Mouse (Mus musculus) left cerebral cortex, postnatal 4 days (tissue): ENCODE measurements around the gene Fam117a. TPM values are rescaled to one million over a fixed set of nuclear protein-coding genes. Genes with fewer than 3 reads are reported as not detected.

Source experiments
- DNase-seq: peaks from one replicate; pipeline ENCODE4 v3.0.0-alpha.2; 2022
- intact Hi-C: fragments of 180-260 bp; cut with DNase I; formaldehyde crosslinking; loops from one replicate; pipeline ENCODE4 v1.15.1; 2025
- total RNA-seq, 2 experiments: library from RNA; stranded (reverse); gene quantifications; 2 replicates each; pipeline ENCODE4 v1.2.3; 2021

Gene Fam117a
- 1 to 10 TPM; 4.5 to 4.8 TPM for total RNA-seq

GRCm38 (mm10) chr11:95336568-95337128 is at the start of gene Fam117a:
Gene Fam117a (plus strand): TSS chr11:95337018.
- intact Hi-C loops: no loop called here
- DNase-seq: peak; percentile 88

- intact Hi-C loops: no loop called here
- no peak for DNase-seq
Measured at GRCm38 (mm10) chr11:95291998-95292397, 44.8 kb upstream of the Fam117a start.

DNA sequence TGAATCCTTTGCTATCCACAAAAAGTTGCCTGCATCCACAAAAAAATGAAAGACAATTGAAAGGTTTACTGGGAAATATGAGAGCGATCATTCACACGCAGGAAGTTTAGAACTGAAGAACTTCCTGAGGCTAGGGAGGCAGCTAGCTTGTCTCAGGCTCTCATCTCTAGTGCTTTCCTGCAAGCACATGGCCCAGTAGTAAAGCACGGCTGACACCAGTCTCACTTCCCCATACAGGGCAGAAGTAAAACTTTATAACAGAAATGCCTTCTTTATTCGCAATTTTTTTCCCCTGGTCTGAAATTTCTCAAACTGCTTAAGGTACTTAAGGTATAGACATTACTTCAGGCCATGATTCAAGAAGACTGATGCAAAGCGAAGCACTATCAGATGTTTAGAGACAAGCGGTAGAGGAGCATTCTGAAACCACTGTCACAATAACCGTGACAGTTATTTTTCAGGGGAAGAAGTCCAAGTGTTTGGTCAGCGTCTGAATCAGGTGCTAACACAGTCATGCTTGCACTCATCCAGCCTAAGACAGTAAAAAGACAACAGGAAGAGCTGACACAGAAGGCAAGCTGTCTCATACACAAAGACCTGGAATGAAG is 43.7 kb upstream of the Fam117a start:
- DNase-seq: no peak
- intact Hi-C loops: no loop called here

DNA sequence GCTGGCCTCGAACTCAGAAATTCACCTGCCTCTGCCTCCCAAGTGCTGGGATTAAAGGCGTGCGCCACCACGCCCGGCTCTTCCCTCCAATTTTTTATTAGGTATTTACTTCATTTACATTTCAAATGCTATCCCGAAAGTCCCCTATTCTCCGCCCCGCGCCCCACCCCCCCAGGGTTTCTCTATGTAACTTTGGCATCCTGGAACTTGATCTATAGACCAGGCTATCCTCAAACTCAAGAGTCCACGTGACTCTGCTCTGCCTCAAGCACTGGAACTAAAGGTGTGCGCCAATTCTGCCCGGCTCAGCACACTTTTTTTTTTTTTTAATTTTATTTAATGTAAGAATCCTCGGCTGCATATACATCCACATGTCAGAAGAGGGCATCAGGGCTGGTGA is 41.1 kb upstream of the Fam117a start:
- no peak for DNase-seq
- intact Hi-C loops: no loop called here

DNA sequence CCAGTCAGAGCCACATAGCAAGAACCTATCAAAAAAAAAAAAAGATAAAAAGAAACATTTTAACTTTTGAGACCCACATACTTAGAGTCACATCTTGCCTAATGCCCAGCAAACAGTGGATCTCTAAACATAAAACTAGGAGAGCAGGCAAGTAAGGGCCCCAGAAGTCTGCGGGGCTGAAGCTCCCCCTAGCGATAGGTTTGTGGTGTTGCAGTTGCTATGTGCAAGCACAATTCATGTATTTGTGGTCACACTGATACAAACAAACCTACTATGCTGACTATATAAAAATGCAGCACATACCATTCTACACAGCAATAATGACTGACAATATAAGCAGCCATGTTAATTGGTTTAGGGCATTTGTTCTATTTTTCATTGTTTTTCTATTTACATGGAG is 38.7 kb upstream of the Fam117a start:
- no peak for DNase-seq
- intact Hi-C loops: no loop called here

- intact Hi-C loops: loop anchor here (10.0 kb wide), 1 partner anchor 225 kb away; no protein-coding TSS in a partner anchor
Measured at GRCm38 (mm10) chr11:95299886-95300285, 36.9 kb upstream of the Fam117a start.

GRCm38 (mm10) chr11:95301772-95302171 is 35.0 kb upstream of the Fam117a start:
- no peak for DNase-seq
- intact Hi-C loops: loop anchor here (10.0 kb wide), 1 partner anchor 223 kb away; no protein-coding TSS in a partner anchor

More at GRCm38 (mm10) chr11:95299886-95300285, 36.9 kb upstream of the Fam117a start:
- no peak for DNase-seq

GRCm38 (mm10) chr11:95305600-95305999 is 31.2 kb upstream of the Fam117a start:
- DNase-seq: no peak
- intact Hi-C loops: loop anchor here (10.0 kb wide), 1 partner anchor 219 kb away; no protein-coding TSS in a partner anchor

DNA sequence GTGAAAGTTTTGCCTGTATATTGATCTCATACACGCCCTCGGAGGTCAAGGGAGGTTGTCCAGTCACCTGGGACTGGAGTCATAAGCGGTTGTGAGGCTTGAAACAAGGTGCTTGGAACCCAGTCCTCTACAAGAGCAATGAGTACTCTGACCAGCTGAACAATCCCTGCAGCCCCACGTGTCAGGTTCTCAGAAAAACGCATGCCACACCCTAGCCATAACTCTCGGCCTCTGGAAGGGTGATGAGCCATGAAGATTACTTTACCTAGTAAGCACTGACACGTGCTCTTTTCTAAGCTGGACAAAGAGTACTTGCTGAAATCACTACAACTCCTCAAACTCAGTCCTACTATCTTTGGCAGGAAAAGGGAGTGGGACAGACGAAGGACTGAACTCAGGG is 29.3 kb upstream of the Fam117a start:
- DNase-seq: no peak
- intact Hi-C loops: loop anchor here (10.0 kb wide), 1 partner anchor 217 kb away; no protein-coding TSS in a partner anchor

DNA sequence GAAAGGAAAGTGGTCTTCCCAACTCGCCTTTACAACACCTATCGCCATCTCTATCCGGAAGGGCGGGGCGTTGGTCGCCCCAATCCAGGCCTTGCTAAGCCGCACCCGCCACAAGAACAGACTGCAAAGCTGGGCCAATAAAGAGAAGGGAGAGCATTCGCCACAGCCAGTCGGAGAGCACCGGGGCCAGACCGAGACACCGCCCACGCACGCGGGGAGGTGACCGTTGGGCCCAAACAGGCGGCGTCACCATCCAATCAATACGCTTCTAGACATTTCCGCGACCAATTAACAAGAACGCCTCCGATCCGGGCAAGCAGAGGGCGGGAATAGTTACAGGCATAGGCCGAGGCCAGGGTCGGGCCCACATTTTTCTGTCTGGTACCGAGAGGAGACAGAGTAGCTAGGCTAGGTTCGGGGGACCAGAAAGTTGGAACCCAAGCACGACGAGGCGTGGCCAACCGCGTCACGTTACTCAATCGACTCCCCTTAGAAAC is 27.3 kb upstream of the Fam117a start:
- intact Hi-C loops: loop anchor here (10.0 kb wide), 1 partner anchor 215 kb away; no protein-coding TSS in a partner anchor
- peak; percentile 97 for DNase-seq

DNA sequence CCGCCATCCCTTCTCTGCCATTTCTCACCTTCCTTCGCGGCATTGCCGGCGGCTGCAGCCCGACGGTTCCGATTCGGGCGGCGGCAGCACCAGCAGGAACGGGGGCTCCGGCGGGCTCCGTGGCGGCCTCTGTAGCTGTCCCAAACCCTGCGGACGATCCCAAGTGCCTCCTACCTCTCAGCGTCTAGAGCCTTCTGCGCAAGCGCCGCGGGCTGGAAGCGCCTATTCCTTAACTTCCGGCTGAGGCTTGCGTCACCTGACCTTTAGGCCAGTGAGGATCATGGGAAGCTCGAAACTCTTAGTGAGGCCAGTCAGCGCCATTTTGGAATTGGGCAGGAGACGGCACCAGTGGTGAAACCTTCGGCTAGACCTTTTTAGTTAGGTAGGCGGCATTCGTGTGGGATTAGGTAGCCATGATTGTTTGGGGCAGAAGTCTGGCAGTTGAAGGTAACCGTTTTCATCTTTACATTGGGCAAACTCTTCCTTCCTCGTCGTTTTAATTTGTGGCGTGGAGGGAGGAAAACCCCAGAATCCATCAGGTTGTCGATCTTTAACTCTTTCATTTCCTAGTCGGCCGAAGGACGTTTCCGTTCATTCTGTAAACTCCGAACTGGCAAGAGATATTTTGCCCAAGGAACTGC is 26.7 kb upstream of the Fam117a start, which contains the start of gene Kat7:
Gene Kat7, minus strand, starts transcription at position 240 of the 641 bp plus-strand sequence.
- DNase-seq: peak; percentile 97
- intact Hi-C loops: no loop called here

GRCm38 (mm10) chr11:95310648-95311424 is 26.0 kb upstream of the Fam117a start:
- intact Hi-C loops: no loop called here
- DNase-seq: peak; percentile 8

GRCm38 (mm10) chr11:95311425-95311807 is 25.4 kb upstream of the Fam117a start:
- intact Hi-C loops: no loop called here
- no peak for DNase-seq

DNA sequence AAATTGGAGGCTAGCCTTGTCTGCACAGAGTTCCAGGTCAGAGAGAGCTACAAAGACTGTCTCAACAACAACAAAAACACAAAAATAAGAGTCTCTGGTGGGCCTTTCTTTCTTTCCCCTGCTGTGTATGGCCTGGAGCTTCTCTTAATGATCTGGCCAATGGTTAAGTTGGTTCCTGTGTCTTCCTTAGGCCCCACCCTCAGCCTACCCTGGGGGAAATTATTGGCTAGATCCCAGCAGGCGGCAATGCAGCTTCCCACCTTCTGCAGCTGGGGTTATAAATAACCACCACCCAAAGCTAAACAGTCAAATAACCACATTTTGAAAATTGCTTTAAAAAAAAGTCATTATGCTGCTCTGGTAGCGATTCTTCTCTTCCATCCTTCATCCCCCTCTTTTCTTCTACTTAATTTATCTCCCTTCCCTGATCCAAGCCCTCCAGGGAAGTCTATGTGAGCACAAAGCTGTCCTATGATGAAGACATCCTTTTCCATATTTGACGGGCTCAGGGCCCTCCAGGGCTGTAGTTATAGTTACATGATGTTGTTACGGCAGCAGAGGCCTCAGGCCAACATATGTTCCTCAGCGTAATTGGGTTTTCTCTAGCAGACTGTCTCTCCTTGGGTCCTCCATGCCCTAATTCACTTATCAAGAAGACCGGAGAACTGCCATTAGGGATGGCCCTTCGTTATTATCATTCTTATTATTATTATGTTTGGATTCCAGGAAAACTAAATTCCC is 21.4 kb upstream of the Fam117a start:
- intact Hi-C loops: no loop called here
- no peak for DNase-seq

DNA sequence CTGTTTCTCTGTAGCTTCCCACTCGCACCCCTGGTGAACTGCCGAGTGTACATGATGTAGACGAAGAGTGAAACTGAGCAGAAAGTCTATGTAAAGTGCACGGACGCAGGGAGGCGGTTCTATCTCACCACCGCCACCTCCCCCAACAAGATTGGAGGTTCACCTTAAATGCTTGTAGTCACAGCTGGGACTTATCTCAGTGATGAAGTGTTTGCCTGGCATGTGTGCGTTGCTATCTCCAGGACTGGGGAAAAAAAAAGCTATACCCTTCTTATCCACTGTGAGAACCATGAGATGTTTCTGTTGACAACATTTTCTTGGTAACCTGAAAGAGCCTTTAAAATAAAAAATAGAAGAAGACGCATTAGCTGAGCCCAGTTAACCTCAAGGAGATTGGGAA is 18.7 kb upstream of the Fam117a start:
- DNase-seq: no peak
- intact Hi-C loops: no loop called here

- intact Hi-C loops: no loop called here
- no peak for DNase-seq
Measured at GRCm38 (mm10) chr11:95319506-95319905, 17.3 kb upstream of the Fam117a start.

DNA sequence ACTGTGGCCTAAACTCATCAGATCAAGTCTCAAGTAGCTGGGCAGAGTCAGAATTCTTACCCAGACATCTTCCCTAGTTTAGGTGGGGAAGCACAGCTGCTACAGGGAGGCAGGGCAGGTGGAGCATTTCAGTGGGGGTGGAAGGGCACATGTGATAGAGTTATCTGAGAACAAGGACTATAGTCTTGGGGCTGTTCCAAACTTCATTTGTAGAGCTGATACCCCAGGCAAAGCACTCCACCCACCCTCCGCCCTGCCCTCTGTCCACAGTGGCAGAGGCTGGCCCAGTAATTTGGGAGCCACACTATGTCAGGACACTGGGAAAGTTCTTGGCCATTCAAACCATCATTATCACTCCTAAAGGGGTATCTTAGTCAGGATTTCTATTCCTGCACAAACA is 16.8 kb upstream of the Fam117a start:
- intact Hi-C loops: no loop called here
- no peak for DNase-seq

GRCm38 (mm10) chr11:95324181-95324580 is 12.6 kb upstream of the Fam117a start:
- intact Hi-C loops: no loop called here
- DNase-seq: peak; percentile 21

DNA sequence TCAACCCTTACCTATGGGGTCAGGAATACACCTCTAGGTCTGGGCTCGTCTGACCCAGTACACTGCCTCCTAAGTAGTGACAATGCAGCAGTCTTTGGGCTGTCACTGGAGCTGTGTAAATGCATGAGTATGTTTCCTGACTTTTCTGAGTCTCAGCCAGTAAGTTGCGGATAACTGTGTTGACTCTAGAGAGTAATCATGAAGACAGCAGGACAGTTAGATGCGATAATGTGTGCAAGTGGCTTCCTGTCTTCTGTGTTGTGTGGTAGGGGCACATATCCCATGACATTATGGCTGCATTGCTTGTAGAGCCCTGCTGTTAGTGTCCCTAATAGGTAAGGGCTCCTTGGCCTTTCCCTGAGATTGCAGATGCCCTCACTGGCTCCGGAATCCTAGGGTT is 11.0 kb upstream of the Fam117a start:
- intact Hi-C loops: no loop called here
- no peak for DNase-seq

GRCm38 (mm10) chr11:95326243-95326642 is 10.6 kb upstream of the Fam117a start:
- intact Hi-C loops: no loop called here
- no peak for DNase-seq
